Mouse (Mus musculus) heart, adult 18-20 months (tissue): ENCODE results near the gene Fut8. TPM values are rescaled to one million over a fixed set of nuclear protein-coding genes. Genes with fewer than 3 reads are reported as not detected.

Source experiments
- DNase-seq, 2 experiments: peaks; one replicate each; pipeline ENCODE4 v3.0.0; 2021 to 2022; ENCODE audit warnings: mixed read lengths in 1 of 2
- total RNA-seq, 2 experiments: library from RNA; stranded (reverse); gene quantifications; 2 replicates each; pipeline ENCODE4 v1.2.3; 2021

The Fut8 gene
- total RNA-seq, 2 experiments from 2014 or later = 17.1 to 17.3 TPM

- no peak for DNase-seq
Observed at GRCm38 (mm10) chr12:77305502-77305901, 67.6 kb downstream of the Fut8 start.

DNA sequence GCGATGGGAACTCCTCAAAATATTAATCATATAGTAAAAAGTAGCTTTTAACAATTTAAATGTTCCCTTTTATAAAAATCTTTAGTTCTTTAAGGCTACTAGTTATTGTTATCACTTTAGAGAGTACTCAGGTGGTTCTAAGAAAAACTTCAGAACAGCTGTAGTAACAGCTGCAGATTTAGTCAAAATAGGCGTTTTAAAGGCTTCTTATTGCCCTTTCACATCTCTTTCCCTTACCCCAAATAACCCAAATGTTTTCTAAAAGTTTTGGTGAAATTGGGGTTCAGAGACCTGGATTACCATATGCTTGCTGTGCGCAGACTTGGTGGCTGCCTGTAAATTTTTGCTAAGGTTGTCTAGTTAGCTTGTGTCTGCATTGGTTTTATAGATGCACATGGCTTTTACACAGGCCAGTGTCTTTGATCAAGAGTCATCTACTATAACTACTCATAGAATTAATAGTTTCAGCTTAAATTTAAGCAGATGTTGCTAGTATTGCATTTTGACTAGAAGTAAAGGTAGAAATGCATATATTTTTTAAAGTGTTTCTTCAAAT is 68.9 kb downstream of the Fut8 start:
- no peak for DNase-seq

GRCm38 (mm10) chr12:77309507-77309906 is 71.6 kb downstream of the Fut8 start:
- no peak for DNase-seq

DNA sequence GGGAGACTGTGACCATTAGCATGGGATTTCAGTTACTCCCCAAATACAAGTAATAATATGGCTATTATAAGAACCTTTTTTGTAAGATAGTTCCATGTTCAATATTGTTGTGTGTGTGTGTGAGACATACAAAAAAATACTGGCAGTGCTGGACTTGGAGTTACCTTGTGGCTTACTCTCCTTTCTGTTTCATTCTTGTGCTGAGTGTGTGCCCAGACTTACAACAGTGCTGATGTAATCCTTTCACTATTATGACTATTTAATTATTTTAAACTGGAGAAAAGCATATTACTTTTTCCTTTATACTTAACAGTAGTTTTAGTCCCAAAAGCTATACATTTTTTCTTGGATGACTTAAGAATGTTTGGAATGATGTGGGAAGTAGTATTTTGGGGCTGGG is 75.6 kb downstream of the Fut8 start:
- no peak for DNase-seq

- no peak for DNase-seq
Observed at GRCm38 (mm10) chr12:77324142-77324541, 86.2 kb downstream of the Fut8 start.

DNA sequence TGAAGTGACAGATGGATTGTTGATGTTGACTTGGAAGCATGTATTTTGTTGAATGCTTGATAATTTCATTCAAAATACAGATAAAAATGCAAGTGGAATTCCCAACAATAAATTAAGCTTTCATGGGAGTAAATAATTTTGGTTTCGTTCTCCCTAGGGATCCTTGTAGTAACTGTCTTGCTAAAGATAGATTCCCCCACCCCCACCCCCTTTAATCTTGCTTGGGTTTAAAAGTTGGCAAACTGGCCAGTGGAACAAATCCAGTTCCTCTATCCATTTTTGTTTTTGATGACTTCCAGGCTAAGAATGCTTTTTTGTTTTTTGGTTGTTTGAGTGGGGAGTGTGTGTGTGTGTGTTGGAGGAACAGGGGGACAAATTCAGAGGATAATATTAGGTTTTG is 108.6 kb downstream of the Fut8 start:
- peak; percentile 9 for DNase-seq

DNA sequence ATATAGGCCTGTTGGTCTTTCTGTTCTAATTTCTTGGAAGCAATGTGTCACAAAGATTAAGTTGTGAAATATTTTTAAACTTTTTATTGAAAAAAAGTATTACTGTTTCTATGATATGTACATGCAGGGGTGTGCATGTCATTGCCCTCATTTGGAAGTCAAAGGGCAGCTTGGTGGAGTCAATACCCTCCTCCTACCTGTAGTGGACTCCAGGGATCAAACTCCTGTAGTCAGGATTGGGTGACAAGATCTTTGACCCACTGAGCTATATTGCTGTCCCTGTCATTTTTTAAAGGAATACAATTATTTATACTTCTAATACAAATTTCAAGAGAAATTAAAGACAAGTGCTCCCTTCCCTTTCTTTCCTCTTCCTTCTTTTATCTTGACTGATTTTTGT is 111.6 kb downstream of the Fut8 start:
- DNase-seq = no peak

DNA sequence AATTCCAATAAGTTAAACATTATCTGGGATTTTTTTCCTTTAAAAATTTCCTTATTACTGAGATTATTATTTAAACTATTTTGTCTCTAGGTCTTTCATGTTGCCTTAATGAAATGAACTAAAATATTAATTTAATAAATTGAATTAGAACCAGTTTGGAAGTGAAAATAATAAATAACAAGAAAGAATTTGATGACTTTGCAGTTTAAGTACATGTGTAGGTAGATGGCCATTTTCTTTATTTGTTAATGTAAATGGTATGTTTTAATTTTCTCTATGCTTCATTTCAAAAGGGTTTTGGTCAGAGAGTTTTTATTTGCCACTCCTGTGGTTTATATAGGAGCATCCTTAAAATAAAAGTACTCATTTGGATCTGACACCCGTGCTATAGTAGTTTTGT is 177.8 kb downstream of the Fut8 start:
- no peak for DNase-seq

- DNase-seq = no peak
Observed at GRCm38 (mm10) chr12:77421667-77422393, 183.9 kb downstream of the Fut8 start.

DNA sequence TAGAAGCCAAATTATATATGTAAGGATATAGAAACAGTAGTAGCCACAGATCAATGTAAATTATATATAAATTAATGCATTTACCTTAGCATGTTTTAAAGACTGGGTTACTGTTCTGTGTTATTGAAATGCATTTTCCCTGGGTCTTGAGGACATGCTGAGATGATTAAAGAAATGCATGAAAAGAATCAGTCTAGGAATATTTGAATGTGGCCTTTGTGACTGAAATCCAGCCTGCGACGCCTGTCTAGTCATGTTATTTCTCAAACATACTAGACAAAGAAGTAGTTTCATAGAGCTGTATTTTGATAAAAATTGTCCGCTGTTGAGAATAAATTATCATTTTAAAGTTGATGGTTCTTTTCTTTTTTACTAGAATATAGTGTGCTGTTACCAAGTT is 188.2 kb downstream of the Fut8 start:
- no peak for DNase-seq

DNA sequence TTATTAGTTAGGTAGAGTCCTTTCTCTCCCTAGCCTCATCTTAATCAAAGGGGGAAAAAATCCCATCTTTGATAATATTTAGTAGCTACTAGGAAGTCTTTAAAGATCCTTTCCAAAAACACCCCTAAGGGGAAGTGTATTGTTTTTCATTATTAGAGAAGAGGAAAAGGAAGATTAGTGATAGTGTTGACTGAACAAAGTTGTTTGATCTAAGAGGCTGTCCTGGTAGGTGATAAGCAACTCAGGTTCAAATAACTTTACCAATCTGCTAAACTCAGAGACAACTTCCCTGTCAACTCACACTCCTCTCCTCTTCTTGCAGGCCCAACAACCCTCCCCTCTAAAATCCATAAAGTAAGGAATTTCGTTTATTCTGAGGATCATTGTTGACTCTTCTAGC is 190.2 kb downstream of the Fut8 start:
- DNase-seq = no peak

- DNase-seq = no peak
Observed at GRCm38 (mm10) chr12:77429381-77429780, 191.5 kb downstream of the Fut8 start.

GRCm38 (mm10) chr12:77436733-77437132 is 198.8 kb downstream of the Fut8 start:
- no peak for DNase-seq

- no peak for DNase-seq
Observed at GRCm38 (mm10) chr12:77450816-77451215, 212.9 kb downstream of the Fut8 start.

- no peak for DNase-seq
Observed at GRCm38 (mm10) chr12:77466178-77466577, 228.3 kb downstream of the Fut8 start.

- peak in 1 of 2 experiments; percentile 5 for DNase-seq
Observed at GRCm38 (mm10) chr12:77479931-77480330, 242.0 kb downstream of the Fut8 start.

- DNase-seq = no peak
Observed at GRCm38 (mm10) chr12:77481153-77481552, 243.2 kb downstream of the Fut8 start.

DNA sequence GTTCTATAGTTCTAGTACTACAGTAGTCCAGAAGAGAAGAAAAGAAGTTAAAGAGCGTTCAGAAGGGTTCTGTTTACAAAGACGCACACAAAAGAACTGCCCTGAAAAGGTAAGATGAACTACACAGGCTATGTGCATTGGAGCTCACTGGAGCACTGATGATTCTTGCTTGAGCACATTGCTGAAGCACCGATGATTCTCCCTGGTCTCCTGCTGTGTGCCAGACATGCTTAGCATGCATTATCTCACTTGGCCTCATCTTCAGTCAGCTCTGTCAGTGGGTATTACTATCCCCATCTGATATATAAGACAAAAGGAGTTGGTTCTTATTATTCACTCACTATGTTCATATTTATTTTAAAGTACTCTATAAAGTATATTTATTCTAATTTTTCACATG is 243.9 kb downstream of the Fut8 start:
- no peak for DNase-seq

DNA sequence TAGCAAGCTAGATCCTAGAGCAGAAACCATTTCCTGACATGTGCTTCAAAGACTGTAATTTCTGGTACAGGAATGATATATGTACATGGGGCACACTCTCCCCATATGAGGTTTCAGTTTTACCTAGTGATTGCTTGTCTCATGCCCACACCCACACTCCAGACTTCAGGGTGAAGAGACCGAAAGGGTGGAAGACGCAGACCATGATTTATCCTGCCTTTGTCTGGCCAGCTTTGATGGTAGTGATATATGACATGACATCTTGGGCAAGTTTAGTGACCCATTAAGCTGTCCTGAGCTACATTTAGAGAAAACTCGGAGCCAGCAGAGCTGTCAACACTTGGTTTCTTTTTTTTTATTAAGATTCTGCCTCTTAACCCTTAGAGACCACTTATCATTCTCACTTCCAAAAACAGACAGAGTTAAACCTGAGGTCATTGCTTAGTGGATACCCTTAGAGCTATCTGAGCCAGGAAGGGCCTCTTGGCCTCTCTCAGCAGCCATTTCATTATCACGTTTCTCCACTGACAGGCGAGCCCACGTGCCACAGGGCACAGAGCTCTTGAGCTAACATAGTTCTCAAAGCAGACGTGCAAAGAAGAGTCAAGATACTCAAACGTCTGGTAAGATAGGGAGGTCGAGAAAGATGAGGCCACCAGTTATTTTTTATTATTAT is 245.4 kb downstream of the Fut8 start:
- peak; percentile 9 to 14 for DNase-seq

DNA sequence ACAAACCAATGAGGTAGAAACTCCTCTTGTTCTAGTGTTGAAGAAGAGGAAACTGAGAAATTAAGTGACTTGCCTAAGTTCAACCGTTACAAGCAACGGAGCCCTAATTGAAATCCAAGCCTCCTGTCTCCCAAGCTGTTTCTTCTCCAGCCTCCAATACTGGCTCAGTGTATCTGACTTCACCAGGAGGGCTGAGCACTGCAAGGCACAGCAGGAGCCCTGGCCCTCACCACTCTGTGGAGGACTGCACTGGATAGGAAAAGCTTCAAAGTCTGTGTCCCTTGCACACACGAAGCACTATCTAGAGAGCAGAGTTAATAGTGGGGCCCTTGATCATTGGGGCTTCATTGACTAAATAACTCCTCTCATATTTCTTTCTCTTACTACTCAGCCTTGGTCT is 246.8 kb downstream of the Fut8 start:
- DNase-seq = no peak

DNA sequence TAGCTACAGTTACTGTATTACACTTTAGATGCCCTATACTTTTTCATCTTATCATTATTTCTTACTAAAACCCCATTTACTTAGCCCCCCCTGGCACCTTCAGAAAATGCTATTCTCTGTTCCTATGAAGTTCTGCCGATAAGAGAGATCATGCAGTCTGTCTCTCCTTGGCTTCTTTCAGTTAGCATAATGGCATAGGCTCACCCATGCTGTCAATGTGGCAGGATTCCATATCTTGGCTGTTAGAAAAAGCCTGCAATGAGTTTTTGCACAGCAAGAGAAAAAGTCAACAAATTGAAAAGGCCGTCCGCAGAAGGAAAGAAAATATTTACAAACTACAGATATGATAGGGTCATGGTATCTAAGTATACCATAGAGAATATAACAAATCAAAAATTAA is 253.6 kb downstream of the Fut8 start:
- DNase-seq = no peak

- DNase-seq = no peak
Observed at GRCm38 (mm10) chr12:77495781-77496180, 257.9 kb downstream of the Fut8 start.

DNA sequence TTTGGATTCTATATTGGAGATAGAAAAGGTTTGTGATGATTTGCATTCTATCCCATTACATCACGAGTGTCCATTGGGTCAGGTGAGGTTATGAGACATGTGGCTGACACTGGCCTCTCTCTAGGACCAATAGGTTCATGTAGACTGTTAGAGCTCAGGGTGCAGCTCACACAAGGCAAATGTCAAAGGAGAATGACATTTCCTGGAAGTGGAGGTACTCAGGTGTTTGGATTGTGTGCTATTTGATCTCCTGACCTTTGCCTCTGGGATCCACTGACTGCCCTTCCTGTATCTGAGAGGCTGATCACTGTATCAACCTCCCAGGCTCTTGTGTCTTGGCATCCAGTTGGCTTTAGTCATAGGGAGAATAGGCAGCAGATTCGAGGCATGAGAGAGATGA is 260.2 kb downstream of the Fut8 start:
- DNase-seq = no peak
